Mouse (Mus musculus): ENCODE results near the gene Pcnx4. TPM values are rescaled to one million over a fixed set of nuclear protein-coding genes. Genes with fewer than 3 reads are reported as not detected.
"Not testable (repeated sequence)": the region's sequence is repeated elsewhere in the genome, so short reads cannot be mapped to it uniquely, and the experiment has no call there.

Pcnx4 gene
- total RNA-seq, 2 experiments from 2014 or later: 31.4 to 34.3 TPM

DNA sequence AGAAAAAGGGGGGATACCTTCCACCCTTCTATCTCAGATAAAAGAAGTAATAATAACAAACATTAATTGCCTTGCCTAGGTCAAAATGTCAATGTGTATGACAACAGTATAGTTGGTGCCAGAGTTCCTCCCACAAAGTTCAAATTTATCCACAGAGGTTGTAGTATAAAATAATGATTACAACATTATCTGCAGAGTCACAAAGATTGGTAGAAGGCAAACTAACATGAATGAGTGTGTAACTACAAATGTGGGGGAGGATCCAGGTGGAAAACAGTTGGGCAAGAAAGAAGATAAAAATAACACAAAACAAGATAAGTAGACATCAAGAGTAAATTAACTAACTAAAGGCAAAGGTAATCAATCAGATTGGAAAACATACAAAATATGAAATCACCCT lies 56.8 kb downstream of the Pcnx4 start:
- no peak for DNase-seq (ENCODE audit: low spot score in 2 of 2)

DNA sequence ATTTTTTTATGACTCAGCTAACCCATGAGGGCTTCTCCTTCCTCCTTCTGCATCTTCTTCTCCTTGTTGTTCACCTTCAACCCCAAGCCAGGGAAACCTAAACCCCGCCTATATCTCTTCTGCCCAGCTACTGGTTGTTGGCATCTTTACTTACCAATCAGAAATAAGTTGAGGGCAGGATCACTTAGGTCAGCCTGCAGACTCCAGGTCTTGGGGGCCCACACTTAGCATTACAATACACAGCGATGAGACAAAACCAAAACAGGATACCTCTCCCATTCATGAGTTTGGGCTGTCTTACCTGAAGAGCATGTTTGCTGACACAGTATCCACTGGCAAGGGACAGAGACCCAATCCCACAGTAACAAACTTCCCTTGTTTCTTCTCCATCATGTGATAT lies 57.8 kb downstream of the Pcnx4 start:
- DNase-seq (ENCODE audit: low spot score in 2 of 2): no peak

- not testable (repeated sequence) for DNase-seq (ENCODE audit: low spot score in 2 of 2)
Observed at GRCm38 (mm10) chr12:72598731-72599130, 62.5 kb downstream of the Pcnx4 start.

GRCm38 (mm10) chr12:72612053-72612452 lies 75.9 kb downstream of the Pcnx4 start:
- no peak for DNase-seq (ENCODE audit: low spot score in 2 of 2)

- no peak for DNase-seq (ENCODE audit: low spot score in 2 of 2)
Observed at GRCm38 (mm10) chr12:72620856-72621255, 84.7 kb downstream of the Pcnx4 start.

- no peak for DNase-seq (ENCODE audit: low spot score in 2 of 2)
Observed at GRCm38 (mm10) chr12:72621441-72621840, 85.3 kb downstream of the Pcnx4 start.

- no peak for DNase-seq (ENCODE audit: low spot score in 2 of 2)
Observed at GRCm38 (mm10) chr12:72622853-72623496, 86.8 kb downstream of the Pcnx4 start.

GRCm38 (mm10) chr12:72628751-72629150 lies 92.6 kb downstream of the Pcnx4 start:
- no peak for DNase-seq (ENCODE audit: low spot score in 2 of 2)

Other genes starting within 250 kb of the Pcnx4 start
- gene Rtn1, start 127.3 kb upstream of the Pcnx4 start, total RNA-seq (2021): 1,000 to 10,000 TPM; 1,342 to 1,442 TPM
- gene Lrrc9, start 94.5 kb upstream of the Pcnx4 start, total RNA-seq (2021): 1 to 10 TPM; 1.9 to 2.2 TPM
- not detected for gene Gm4756, start 113.3 kb downstream of the Pcnx4 start, total RNA-seq (2021)
- gene Dhrs7, start 128.5 kb downstream of the Pcnx4 start, total RNA-seq (2021): 10 to 100 TPM; 39.9 to 44.2 TPM
- 100 to 1,000 TPM; 326 to 345 TPM for gene Ppm1a, start 221.1 kb downstream of the Pcnx4 start, total RNA-seq (2021)

Data from left cerebral cortex, adult 18-20 months (tissue).